Mouse (Mus musculus) heart, postnatal 25 days (tissue): Measurements from ENCODE around the gene Rxfp4. TPM values are rescaled to one million over a fixed set of nuclear protein-coding genes. Genes with fewer than 3 reads are reported as not detected.

Experiments used
- DNase-seq: peaks from one replicate; pipeline ENCODE4 v3.0.0; 2022; ENCODE audit warnings: low spot score
- intact Hi-C: fragments of 180-260 bp; cut with DNase I; formaldehyde crosslinking; loops from one replicate; pipeline ENCODE4 v1.15.1; 2025
- total RNA-seq, 2 experiments: library from RNA; stranded (reverse); gene quantifications; 2 replicates each; pipeline ENCODE4 v1.2.3; 2021

Gene Rxfp4
- total RNA-seq = not detected

GRCm38 (mm10) chr3:88652846-88653515 lies at the start of gene Rxfp4:
Rxfp4 (minus strand) TSS chr3:88653142.
- DNase-seq = no peak
- intact Hi-C loops = no loop called here

GRCm38 (mm10) chr3:88701222-88701621 lies 48.3 kb upstream of the Rxfp4 start:
- no peak for DNase-seq
- intact Hi-C loops = no loop called here

GRCm38 (mm10) chr3:88700247-88700646 lies 47.3 kb upstream of the Rxfp4 start:
- DNase-seq = no peak
- intact Hi-C loops = no loop called here

GRCm38 (mm10) chr3:88698834-88699233 lies 45.9 kb upstream of the Rxfp4 start:
- no peak for DNase-seq
- intact Hi-C loops = no loop called here

GRCm38 (mm10) chr3:88698051-88698450 lies 45.1 kb upstream of the Rxfp4 start:
- intact Hi-C loops = no loop called here
- no peak for DNase-seq

- intact Hi-C loops = no loop called here
- no peak for DNase-seq
Measured at GRCm38 (mm10) chr3:88695545-88695944, 42.6 kb upstream of the Rxfp4 start.

- no peak for DNase-seq
- intact Hi-C loops = loop anchor here (5.0 kb wide), 1 partner anchor 82 kb away; the partner anchor contains the start of gene Arhgef2
Measured at GRCm38 (mm10) chr3:88689079-88689478, 36.1 kb upstream of the Rxfp4 start.

GRCm38 (mm10) chr3:88686734-88687611 lies 34.0 kb upstream of the Rxfp4 start:
- intact Hi-C loops = loop anchor here (2.0 to 5.0 kb wide), 2 partner anchors 32 to 80 kb away; partner anchors contain the start of gene Arhgef2
- no peak for DNase-seq

- peak; percentile 15 for DNase-seq
- intact Hi-C loops = loop anchor here (2.0 to 5.0 kb wide), 2 partner anchors 33 to 79 kb away; partner anchors contain the start of gene Arhgef2
Measured at GRCm38 (mm10) chr3:88685958-88686451, 33.1 kb upstream of the Rxfp4 start.

- intact Hi-C loops = loop anchor here (5.0 kb wide), 1 partner anchor 78 kb away; the partner anchor contains the start of gene Arhgef2
- peak; percentile 97 for DNase-seq
Measured at GRCm38 (mm10) chr3:88684980-88685941, 32.3 kb upstream of the Rxfp4 start, which contains the start of gene Khdc4. Khdc4 (plus strand) TSS chr3:88685803.

- no peak for DNase-seq
- intact Hi-C loops = no loop called here
Measured at GRCm38 (mm10) chr3:88684236-88684979, 31.5 kb upstream of the Rxfp4 start.

- no peak for DNase-seq
- intact Hi-C loops = no loop called here
Measured at GRCm38 (mm10) chr3:88683814-88684213, 30.9 kb upstream of the Rxfp4 start.

- peak; percentile 51 for DNase-seq
Measured at GRCm38 (mm10) chr3:88677399-88677798, 24.5 kb upstream of the Rxfp4 start.

GRCm38 (mm10) chr3:88664095-88664494 lies 11.2 kb upstream of the Rxfp4 start:
- no peak for DNase-seq

More at GRCm38 (mm10) chr3:88677399-88677798, 24.5 kb upstream of the Rxfp4 start:
- intact Hi-C loops = no loop called here

GRCm38 (mm10) chr3:88659798-88660197 lies 6.9 kb upstream of the Rxfp4 start:
- intact Hi-C loops = no loop called here
- no peak for DNase-seq

More at GRCm38 (mm10) chr3:88664095-88664494, 11.2 kb upstream of the Rxfp4 start:
- intact Hi-C loops = no loop called here

GRCm38 (mm10) chr3:88658441-88659127 lies 5.6 kb upstream of the Rxfp4 start:
- intact Hi-C loops = no loop called here
- no peak for DNase-seq

GRCm38 (mm10) chr3:88655619-88656018 lies 2.7 kb upstream of the Rxfp4 start:
- intact Hi-C loops = no loop called here
- no peak for DNase-seq

- intact Hi-C loops = no loop called here
- DNase-seq = no peak
Measured at GRCm38 (mm10) chr3:88654621-88655020, 1.7 kb upstream of the Rxfp4 start.
